ENCODE assay signal across 21 mouse cellular contexts in the genomic region with DNA sequence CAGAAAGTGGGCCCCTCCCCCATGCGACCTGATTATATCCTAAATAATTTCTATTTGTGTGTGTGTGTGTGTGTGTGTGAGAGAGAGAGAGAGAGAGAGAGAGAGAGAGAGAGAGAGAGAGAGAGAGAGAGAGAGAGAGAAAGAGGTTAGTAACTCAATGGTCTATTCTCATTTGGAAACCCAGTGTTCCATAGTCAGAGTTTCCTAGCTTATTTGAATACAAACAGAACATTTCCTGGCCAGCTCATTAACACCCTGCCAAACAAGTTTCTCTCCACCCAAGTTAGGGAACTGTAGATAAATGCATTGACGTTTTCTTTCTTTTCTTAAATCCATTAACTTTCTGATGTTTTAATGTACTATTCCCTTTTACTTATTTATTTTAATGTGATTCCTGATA.
"Had no signal": no experiment of that assay in that cellular context is flagged by ENCODE, and none has a peak within 500 bp of the region (broad histone marks: within the 10 kb centered on the region; RNA-seq: fewer than 3 reads in every experiment).

No protein-coding gene starts in this region.

- H3K27ac ChIP-seq: limb, embryonic 12.5 days; limb, embryonic 15.5 days; liver, embryonic 14.5 days; macrophage; midbrain, embryonic 12.5 days; midbrain, embryonic 15.5 days; neural tube, embryonic 12.5 days; neural tube, embryonic 15.5 days; stomach, postnatal 0 days had no signal

- DNase-seq: kidney, postnatal 14 days; kidney, postnatal 4 days; liver, postnatal 0 days; right cerebral cortex, adult 18-20 months; right cerebral cortex, postnatal 14 days; right cerebral cortex, postnatal 4 days; thymus, adult 2 months; thymus, postnatal 14 days; thymus, postnatal 4 days had no signal

- H3K36me3 ChIP-seq: limb, embryonic 12.5 days; limb, embryonic 15.5 days; midbrain, embryonic 12.5 days; midbrain, embryonic 15.5 days; neural tube, embryonic 12.5 days; neural tube, embryonic 15.5 days had no signal

- H3K4me3 ChIP-seq: limb, embryonic 12.5 days; limb, embryonic 15.5 days; midbrain, embryonic 12.5 days; midbrain, embryonic 15.5 days; neural tube, embryonic 12.5 days; neural tube, embryonic 15.5 days had no signal

- H3K4me2 ChIP-seq: limb, embryonic 12.5 days; limb, embryonic 15.5 days; liver, embryonic 11.5 days; lung, embryonic 14.5 days; midbrain, embryonic 12.5 days; midbrain, embryonic 15.5 days; neural tube, embryonic 12.5 days; neural tube, embryonic 15.5 days had no signal

- H3K9ac ChIP-seq: limb, embryonic 12.5 days; limb, embryonic 15.5 days; liver, embryonic 14.5 days; liver, postnatal 0 days; lung, embryonic 14.5 days; midbrain, embryonic 12.5 days; midbrain, embryonic 15.5 days; neural tube, embryonic 12.5 days; neural tube, embryonic 15.5 days had no signal

- H3K9me3 ChIP-seq: limb, embryonic 12.5 days; limb, embryonic 15.5 days; midbrain, embryonic 12.5 days; midbrain, embryonic 15.5 days; neural tube, embryonic 12.5 days; neural tube, embryonic 15.5 days had no signal

- ATAC-seq: liver, postnatal 0 days; lung, postnatal 0 days; midbrain, embryonic 15.5 days had no signal

- H3K4me1 ChIP-seq: limb, embryonic 12.5 days; limb, embryonic 15.5 days; midbrain, embryonic 12.5 days; midbrain, embryonic 15.5 days; neural tube, embryonic 12.5 days; neural tube, embryonic 15.5 days had no signal

- H3K27me3 ChIP-seq: limb, embryonic 12.5 days; limb, embryonic 15.5 days; midbrain, embryonic 12.5 days; midbrain, embryonic 15.5 days; neural tube, embryonic 12.5 days; neural tube, embryonic 15.5 days had no signal
